Mouse (Mus musculus) ZHBTc4 (cell line): Measurements from ENCODE around the gene Olfm1.

Experiments used
- DNase-seq: peaks from one replicate; pipeline ENCODE4 v3.0.0-alpha.2; 2011; ENCODE audit warnings: low read depth, low spot score

Olfm1 gene

GRCm38 (mm10) chr2:28192821-28193689 is at the start of gene Olfm1:
Gene Olfm1, plus strand, starts transcription at chr2:28192992.
- peak; percentile 71 for DNase-seq

- DNase-seq = no peak
These were observed 49.3 kb upstream of the Olfm1 start for GRCm38 (mm10) chr2:28143417-28144045.

GRCm38 (mm10) chr2:28145702-28146101 is 47.1 kb upstream of the Olfm1 start:
- no peak for DNase-seq

- peak; percentile 49 for DNase-seq
These were observed 46.6 kb upstream of the Olfm1 start for GRCm38 (mm10) chr2:28146152-28146551.

GRCm38 (mm10) chr2:28146685-28147084 is 46.1 kb upstream of the Olfm1 start:
- no peak for DNase-seq

- DNase-seq = no peak
These were observed 45.5 kb upstream of the Olfm1 start for GRCm38 (mm10) chr2:28147248-28147794.

GRCm38 (mm10) chr2:28149688-28150087 is 43.1 kb upstream of the Olfm1 start:
- no peak for DNase-seq

- no peak for DNase-seq
These were observed 32.2 kb upstream of the Olfm1 start for GRCm38 (mm10) chr2:28160568-28160967.

- no peak for DNase-seq
These were observed 27.2 kb upstream of the Olfm1 start for GRCm38 (mm10) chr2:28165570-28165969.

GRCm38 (mm10) chr2:28169336-28169735 is 23.5 kb upstream of the Olfm1 start:
- no peak for DNase-seq

GRCm38 (mm10) chr2:28171962-28172361 is 20.8 kb upstream of the Olfm1 start:
- no peak for DNase-seq

- no peak for DNase-seq
These were observed 19.3 kb upstream of the Olfm1 start for GRCm38 (mm10) chr2:28173225-28174141.

GRCm38 (mm10) chr2:28174441-28174840 is 18.4 kb upstream of the Olfm1 start:
- DNase-seq = no peak

- DNase-seq = no peak
These were observed 14.2 kb upstream of the Olfm1 start for GRCm38 (mm10) chr2:28178600-28178999.

GRCm38 (mm10) chr2:28180053-28180452 is 12.7 kb upstream of the Olfm1 start:
- no peak for DNase-seq

GRCm38 (mm10) chr2:28188398-28188944 is 4.3 kb upstream of the Olfm1 start:
- no peak for DNase-seq

- DNase-seq = no peak
These were observed 897 bp downstream of the Olfm1 start for GRCm38 (mm10) chr2:28193690-28194087.

- DNase-seq = peak; percentile 62
These were observed 2.3 kb downstream of the Olfm1 start for GRCm38 (mm10) chr2:28194962-28195617.

GRCm38 (mm10) chr2:28195726-28196125 is 2.9 kb downstream of the Olfm1 start:
- DNase-seq = no peak

GRCm38 (mm10) chr2:28201441-28201841 is 8.6 kb downstream of the Olfm1 start:
- no peak for DNase-seq

GRCm38 (mm10) chr2:28204167-28204566 is 11.4 kb downstream of the Olfm1 start:
- DNase-seq = peak; percentile 89
